8 mouse cellular contexts compared by ENCODE assay signal in genomic region chr2:79646237-79646688, GRCm38 (mm10). TPM values are rescaled to one million over a fixed set of nuclear protein-coding genes. Genes with fewer than 3 reads are reported as not detected.
DNase-seq lines count a peak whose midpoint lies in the region; ATAC-seq lines count a peak whose summit lies in the region.

No protein-coding gene starts in this region.

- intact Hi-C loops in left cerebral cortex, postnatal 36 days (cut with DNase I), result loop anchor here (1.0 kb wide), 1 partner anchor 135 kb away; no protein-coding TSS in a partner anchor

- 53% methylated on average over 4 of the region's 4 CpGs for WGBS in neural tube, embryonic 15.5 days

- H3K9ac ChIP-seq in neural tube, embryonic 15.5 days (replicated peaks), result no peak overlapping the region

- H3K4me1 ChIP-seq in neural tube, embryonic 15.5 days, result no peaks in the 10 kb centered on the region

- H3K27me3 ChIP-seq in neural tube, embryonic 15.5 days (replicated peaks), result no peaks in the 10 kb centered on the region

- H3K4me3 ChIP-seq in neural tube, embryonic 15.5 days (replicated peaks), result no peak overlapping the region

- ATAC-seq in neural tube, embryonic 15.5 days (ENCODE audit: low FRiP score), result no peak
- ATAC-seq in common myeloid progenitor, adult 5-6 weeks (replicated peaks; ENCODE audit: low read depth, poor library complexity, severe bottlenecking), result peak; percentile 87

- H3K4me2 ChIP-seq in neural tube, embryonic 15.5 days, result no peak overlapping the region

- H3K27ac ChIP-seq in neural tube, embryonic 15.5 days (replicated peaks), result no peak overlapping the region

- no peaks in the 10 kb centered on the region for H3K9me3 ChIP-seq in neural tube, embryonic 15.5 days (replicated peaks)

- peaks cover 27% of the 10 kb centered on the region for H3K36me3 ChIP-seq in neural tube, embryonic 15.5 days

- DNase-seq in neural tube, embryonic 10.5 days (ENCODE audit: extremely low spot score, low spot score), result peak; percentile 29
- DNase-seq in R1 (ENCODE audit: low read depth, low spot score), result peak; percentile 68
- peak; percentile 33 for DNase-seq in hindlimb bud, embryonic 11.5 days (ENCODE audit: extremely low spot score, low read depth, low spot score)
- DNase-seq in left cerebral cortex, postnatal 36 days (ENCODE audit: low spot score in 2 of 2), result peak; percentile 27 to 34
- peak; percentile 51 to 59 for DNase-seq in natural killer cell, adult 2 months (ENCODE audit: low spot score in 2 of 2)
- DNase-seq in urinary bladder, postnatal 4 days (ENCODE audit: low spot score in 2 of 2), result no peak

RNA-seq across cellular contexts. Expression of gene Itprid2, which starts 11.1 kb away (rescaled TPM):
- polyA plus RNA-seq in neural tube, embryonic 15.5 days (2015; fragmentation: Nextera tagmentation; extraction: Ambion mirVana), result 5.9 and 7.4 TPM in 2 replicates
- total RNA-seq in common myeloid progenitor, adult 5-6 weeks (2017), result 12.3 and 14.9 TPM in 2 replicates
- total RNA-seq in left cerebral cortex, postnatal 36 days (2021), result 10 to 100 TPM; 32.3 to 39.3 TPM

Comparison
In these comparisons a context has a peak if more than half of its experiments do, and no peak if none do; other contexts are left out.
1. DNase-seq: peak in neural tube, embryonic 10.5 days (single experiment), R1 (single experiment), hindlimb bud, embryonic 11.5 days (single experiment), left cerebral cortex, postnatal 36 days (2 of 2) and natural killer cell, adult 2 months (2 of 2); none in urinary bladder, postnatal 4 days (0 of 2).